Mouse (Mus musculus): ENCODE results near the gene Syn3.

- TF ChIP-seq CTCF (IDR thresholded peaks at IDR 0.05; ENCODE audit: borderline replicate concordance, extremely low read depth, insufficient read depth, insufficient read length) (no peak), POLR2A (IDR thresholded peaks at IDR 0.05; ENCODE audit: borderline replicate concordance, extremely low read depth, insufficient read depth, insufficient read length, poor library complexity, severe bottlenecking) (no peak)
Observed at GRCm38 (mm10) chr10:86256221-86256620, 242.5 kb downstream of the Syn3 start.
